Mouse (Mus musculus) limb, embryonic 12.5 days (tissue): ENCODE measurements at regions not wholly inside any gene's neighbourhood (a gene's known extent, or its start where the extent isn't known, plus 50 kb on each side); places are given as distances from the start of the nearest gene placed in this dataset.
"Not testable (repeated sequence)": the region's sequence is repeated elsewhere in the genome, so short reads cannot be mapped to it uniquely, and the experiment has no call there.

Experiments used
- ATAC-seq: fragments of 200-750 bp; cut with Nextera tagmentation; 2 replicates; pipeline ENCODE4 v1.8.0; 2017; ENCODE audit warnings: low read depth, moderate TSS enrichment; ENCODE audit not compliant: insufficient number of reproducible peaks, insufficient read depth, low FRiP score, low TSS enrichment
- H3K27ac ChIP-seq: fragments of 300-500 bp; sonication (generic); 2 replicates; pipeline ENCODE4 v1.5.1; 2016; ENCODE audit warnings: mild to moderate bottlenecking, moderate library complexity
- H3K27me3 ChIP-seq: fragments of 300-500 bp; sonication (generic); 2 replicates; pipeline ENCODE4 v1.6.1; 2016; ENCODE audit warnings: mild to moderate bottlenecking, moderate library complexity
- H3K36me3 ChIP-seq: fragments of 300-500 bp; sonication (generic); 2 replicates; pipeline ENCODE4 v1.6.1; 2016; ENCODE audit warnings: mild to moderate bottlenecking, moderate library complexity
- H3K4me1 ChIP-seq: fragments of 300-500 bp; sonication (generic); replicated peaks from 2 replicates; pipeline ENCODE4 v1.6.1; 2016
- H3K4me2 ChIP-seq: fragments of 300-500 bp; sonication (generic); 2 replicates; pipeline ENCODE4 v1.6.1; 2016; ENCODE audit warnings: mild to moderate bottlenecking, moderate library complexity
- H3K4me3 ChIP-seq: fragments of 300-500 bp; sonication (generic); replicated peaks from 2 replicates; pipeline ENCODE4 v1.5.1; 2016; ENCODE audit warnings: mild to moderate bottlenecking
- H3K9ac ChIP-seq: fragments of 300-500 bp; sonication (generic); replicated peaks from 2 replicates; pipeline ENCODE4 v1.6.1; 2016; ENCODE audit warnings: mild to moderate bottlenecking, moderate library complexity
- H3K9me3 ChIP-seq: fragments of 300-500 bp; sonication (generic); 2 replicates; pipeline ENCODE4 v1.6.1; 2016; ENCODE audit warnings: mild to moderate bottlenecking, moderate library complexity
- WGBS: fragments of 180-500 bp; shearing (Covaris S2); methylation state at CpG from one replicate; pipeline ENCODE4 v1.1.7; 2016; 5-methylcytosine and 5-hydroxymethylcytosine counted together

- Histone ChIP-seq H3K9ac (no peak overlapping the region), H3K36me3 (no peaks in the 10 kb centered on the region), H3K27ac (no peak overlapping the region), H3K4me2 (no peak overlapping the region), H3K4me3 (no peak overlapping the region), H3K27me3 (no peaks in the 10 kb centered on the region), H3K4me1 (no peaks in the 10 kb centered on the region), H3K9me3 (no peaks in the 10 kb centered on the region)
- WGBS: 70% methylated on average over 6 of the region's 6 CpGs
- ATAC-seq: no peak
Observed at GRCm38 (mm10) chr12:29394881-29395280, 133.3 kb upstream of the Myt1l start.

GRCm38 (mm10) chr12:29395401-29395982, 132.7 kb upstream of the Myt1l start:
- Histone ChIP-seq H3K27ac (no peak overlapping the region), H3K27me3 (no peaks in the 10 kb centered on the region), H3K4me2 (no peak overlapping the region), H3K9ac (no peak overlapping the region), H3K4me1 (no peaks in the 10 kb centered on the region), H3K4me3 (no peak overlapping the region), H3K36me3 (no peaks in the 10 kb centered on the region), H3K9me3 (no peaks in the 10 kb centered on the region)
- WGBS: 90% methylated on average over 14 of the region's 14 CpGs
- no peak for ATAC-seq

GRCm38 (mm10) chr12:29404434-29404833, 123.8 kb upstream of the Myt1l start:
- H3K27ac ChIP-seq: no peak overlapping the region
- no peak overlapping the region for H3K9ac ChIP-seq
- WGBS: 19% methylated on average over 1 of the region's 1 CpGs
- no peak overlapping the region for H3K4me3 ChIP-seq
- no peaks in the 10 kb centered on the region for H3K36me3 ChIP-seq
- no peaks in the 10 kb centered on the region for H3K4me1 ChIP-seq
- H3K27me3 ChIP-seq: no peaks in the 10 kb centered on the region
- no peak for ATAC-seq
- H3K9me3 ChIP-seq: no peaks in the 10 kb centered on the region
- no peak overlapping the region for H3K4me2 ChIP-seq

GRCm38 (mm10) chr12:29409336-29410055, 118.7 kb upstream of the Myt1l start:
- no peaks in the 10 kb centered on the region for H3K36me3 ChIP-seq
- H3K4me3 ChIP-seq: no peak overlapping the region
- H3K27me3 ChIP-seq: no peaks in the 10 kb centered on the region
- no peak overlapping the region for H3K9ac ChIP-seq
- 84% methylated on average over 8 of the region's 8 CpGs for WGBS
- no peak overlapping the region for H3K27ac ChIP-seq
- H3K4me2 ChIP-seq: no peak overlapping the region
- no peaks in the 10 kb centered on the region for H3K9me3 ChIP-seq
- H3K4me1 ChIP-seq: no peaks in the 10 kb centered on the region
- no peak for ATAC-seq

GRCm38 (mm10) chr12:29433936-29434335, 94.2 kb upstream of the Myt1l start:
- no peak for ATAC-seq
- WGBS: 90% methylated on average over 3 of the region's 3 CpGs

GRCm38 (mm10) chr12:29439343-29440019, 88.7 kb upstream of the Myt1l start:
- Histone ChIP-seq H3K27me3 (no peaks in the 10 kb centered on the region), H3K27ac (no peak overlapping the region), H3K4me2 (no peak overlapping the region), H3K4me3 (no peak overlapping the region), H3K9me3 (no peaks in the 10 kb centered on the region), H3K9ac (no peak overlapping the region), H3K4me1 (no peaks in the 10 kb centered on the region), H3K36me3 (no peaks in the 10 kb centered on the region)
- 83% methylated on average over 11 of the region's 11 CpGs for WGBS
- ATAC-seq: no peak

More at GRCm38 (mm10) chr12:29433936-29434335, 94.2 kb upstream of the Myt1l start:
- Histone ChIP-seq H3K9ac (no peak overlapping the region), H3K4me2 (no peak overlapping the region), H3K27ac (no peak overlapping the region), H3K36me3 (no peaks in the 10 kb centered on the region), H3K4me3 (no peak overlapping the region), H3K4me1 (no peaks in the 10 kb centered on the region), H3K9me3 (no peaks in the 10 kb centered on the region), H3K27me3 (no peaks in the 10 kb centered on the region)

- H3K27me3 ChIP-seq, H3K4me3 ChIP-seq, H3K36me3 ChIP-seq, H3K9ac ChIP-seq, H3K4me2 ChIP-seq, H3K4me1 ChIP-seq, H3K27ac ChIP-seq, ATAC-seq, H3K9me3 ChIP-seq: not testable (repeated sequence)
- 20% methylated on average over 3 of the region's 3 CpGs for WGBS
Observed at GRCm38 (mm10) chr12:29465201-29465600, 63.0 kb upstream of the Myt1l start.
